Mouse (Mus musculus): Measurements from ENCODE around the gene Rcor1. TPM values are rescaled to one million over a fixed set of nuclear protein-coding genes. Genes with fewer than 3 reads are reported as not detected.

The Rcor1 gene
- 6.8 TPM for polyA plus RNA-seq (2017; shearing (Covaris generic))

DNA sequence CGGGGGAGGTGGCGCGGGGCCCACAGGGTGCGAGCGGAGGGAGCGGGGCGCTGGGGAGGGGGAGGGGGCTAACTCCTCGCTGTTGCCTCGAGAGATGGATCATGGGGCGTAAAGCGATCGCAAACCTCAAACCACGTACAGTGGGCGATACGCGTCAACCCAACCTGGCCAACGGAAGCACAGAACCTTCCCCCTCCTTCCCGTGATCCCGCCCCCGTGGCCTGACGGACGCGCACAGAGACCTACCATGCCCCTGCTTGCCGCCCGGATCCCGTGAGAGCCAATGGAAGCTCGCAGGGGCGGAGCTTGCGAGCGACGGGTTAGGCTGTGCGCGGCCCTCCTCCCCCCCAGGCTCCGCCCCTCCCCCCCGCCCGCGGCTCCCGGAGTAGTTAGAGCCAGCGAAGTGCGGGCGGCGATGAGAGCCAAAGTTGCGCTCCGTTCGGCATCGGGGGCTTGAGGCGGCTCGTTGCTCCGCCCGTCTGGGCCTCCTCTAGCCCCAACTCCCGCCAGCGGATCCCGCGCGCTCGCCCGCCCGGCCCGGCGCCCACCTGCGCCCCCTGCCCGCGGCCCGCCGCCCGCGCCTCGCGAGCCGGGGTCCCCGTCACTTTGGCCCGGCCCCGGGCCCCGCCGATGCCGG lies at the start of gene Rcor1:
TSS of gene Rcor1 (plus strand) at position 376 of the 637 bp plus-strand sequence.

Other genes starting within 250 kb of the Rcor1 start
- gene Mok, start 198.4 kb upstream of the Rcor1 start, polyA plus RNA-seq (2017; shearing (Covaris generic)): 0.20 TPM
- 1.9 TPM for gene Zfp839, start 189.1 kb upstream of the Rcor1 start, polyA plus RNA-seq (2017; shearing (Covaris generic))
- 42.5 TPM for gene Cinp, start 150.2 kb upstream of the Rcor1 start, polyA plus RNA-seq (2017; shearing (Covaris generic))
- 2.7 TPM for gene Tecpr2, start 150.1 kb upstream of the Rcor1 start, polyA plus RNA-seq (2017; shearing (Covaris generic))
- 1.1 TPM for gene Ankrd9, start 60.3 kb upstream of the Rcor1 start, polyA plus RNA-seq (2017; shearing (Covaris generic))
- 26.0 TPM for gene Traf3, start 127.0 kb downstream of the Rcor1 start, polyA plus RNA-seq (2017; shearing (Covaris generic))
- gene 4930595D18Rik, start 145.1 kb downstream of the Rcor1 start, polyA plus RNA-seq (2017; shearing (Covaris generic)): 1.3 TPM
- gene Amn, start 231.7 kb downstream of the Rcor1 start, polyA plus RNA-seq (2017; shearing (Covaris generic)): 0.35 TPM

Data from activated CD4-positive, CD25-positive, alpha-beta regulatory T cell, adult 9 weeks (primary cell).